Mouse (Mus musculus) hindbrain, embryonic 16.5 days (tissue): ENCODE measurements at regions not wholly inside any gene's neighbourhood (a gene's known extent, or its start where the extent isn't known, plus 50 kb on each side); places are given as distances from the start of the nearest gene placed in this dataset.

Source experiments
- ATAC-seq: fragments of 200-750 bp; cut with Nextera tagmentation; 2 replicates; pipeline ENCODE4 v1.8.0; 2017; ENCODE audit warnings: moderate TSS enrichment, moderate library complexity
- H3K27ac ChIP-seq: fragments of 300-500 bp; sonication (generic); 2 replicates; pipeline ENCODE4 v1.5.1; 2014; ENCODE audit warnings: low read depth, mild to moderate bottlenecking, control low read depth, low read length, moderate library complexity
- H3K27me3 ChIP-seq: fragments of 300-500 bp; sonication (generic); replicated peaks from 2 replicates; pipeline ENCODE4 v1.6.1; 2014; ENCODE audit warnings: low read length; ENCODE audit not compliant: control insufficient read depth, insufficient read depth
- H3K36me3 ChIP-seq: fragments of 300-500 bp; sonication (generic); 2 replicates; pipeline ENCODE4 v1.6.1; 2014; ENCODE audit warnings: mild to moderate bottlenecking, low read length, moderate library complexity, mixed read lengths; ENCODE audit not compliant: control insufficient read depth, insufficient read depth
- H3K4me1 ChIP-seq: fragments of 300-500 bp; sonication (generic); 2 replicates; pipeline ENCODE4 v1.6.1; 2014; ENCODE audit warnings: low read depth, low read length; ENCODE audit not compliant: control insufficient read depth, insufficient read depth
- H3K4me2 ChIP-seq: fragments of 300-500 bp; sonication (generic); 2 replicates; pipeline ENCODE4 v1.6.1; 2014; ENCODE audit warnings: mild to moderate bottlenecking, low read length, control low read depth, moderate library complexity
- H3K4me3 ChIP-seq: fragments of 300-500 bp; sonication (generic); 2 replicates; pipeline ENCODE4 v1.5.1; 2014; ENCODE audit warnings: mild to moderate bottlenecking, low read length, control low read depth, moderate library complexity
- H3K9ac ChIP-seq: fragments of 300-500 bp; sonication (generic); 2 replicates; pipeline ENCODE4 v1.6.1; 2014; ENCODE audit warnings: low read depth, mild to moderate bottlenecking, control low read depth, low read length, moderate library complexity
- H3K9me3 ChIP-seq: fragments of 300-500 bp; sonication (generic); 2 replicates; pipeline ENCODE4 v1.6.1; 2014; ENCODE audit warnings: mild to moderate bottlenecking, low read length, moderate library complexity; ENCODE audit not compliant: control insufficient read depth
- WGBS: fragments of 180-500 bp; shearing (Covaris S2); extraction: QIAGEN DNeasy Blood & Tissue Kit; methylation state at CpG from one replicate; pipeline ENCODE4 v1.1.7; 2014; 5-methylcytosine and 5-hydroxymethylcytosine counted together

DNA sequence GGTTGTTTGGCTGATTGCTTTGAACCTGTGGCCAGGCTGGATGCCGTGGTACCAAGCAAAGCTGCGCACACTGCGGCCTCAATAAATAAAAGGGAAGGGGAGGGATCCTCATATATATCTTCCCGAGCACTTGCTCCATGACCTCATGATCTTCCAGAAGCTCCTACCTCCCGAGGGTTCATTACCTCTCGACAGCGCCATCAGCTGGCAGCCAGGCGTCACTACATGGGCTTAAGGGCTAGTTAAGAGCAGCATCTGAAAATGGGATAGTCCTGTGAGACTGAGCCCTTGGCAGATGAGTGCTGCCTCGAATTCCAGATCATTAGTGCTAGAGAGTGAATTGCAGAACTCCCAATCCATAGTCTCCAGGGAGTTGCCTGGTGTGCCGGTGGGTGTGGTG is 134.0 kb downstream of the Zfp281 start:
- Histone ChIP-seq H3K9me3 (peaks cover 5% of the 10 kb centered on the region), H3K36me3 (no peaks in the 10 kb centered on the region), H3K9ac (no peak overlapping the region), H3K27ac (no peak overlapping the region), H3K4me2 (no peak overlapping the region), H3K4me3 (no peak overlapping the region), H3K27me3 (no peaks in the 10 kb centered on the region), H3K4me1 (no peaks in the 10 kb centered on the region)
- ATAC-seq, result no peak
- 66% methylated on average over 10 of the region's 10 CpGs for WGBS

DNA sequence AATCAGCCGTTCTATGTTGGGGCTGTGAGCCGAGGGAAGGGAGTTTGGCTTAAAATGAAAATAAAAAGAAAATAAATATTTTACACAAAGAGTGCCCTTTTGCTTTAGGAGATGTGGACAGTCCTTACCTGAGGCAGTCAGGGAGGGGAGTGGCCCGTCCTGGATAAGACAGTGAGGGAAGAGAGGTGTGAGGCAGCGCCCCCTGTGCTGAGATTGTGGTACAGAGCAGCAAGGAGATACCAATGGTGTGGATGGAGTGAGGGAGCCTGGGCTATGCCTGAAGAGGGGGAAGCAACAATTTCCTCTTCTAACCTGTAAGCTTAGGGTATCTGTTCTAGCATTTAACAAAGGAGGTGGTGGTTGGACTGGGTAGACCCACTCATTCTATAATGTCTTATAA is 134.5 kb downstream of the Zfp281 start:
- Histone ChIP-seq H3K4me2 (no peak overlapping the region), H3K27me3 (no peaks in the 10 kb centered on the region), H3K4me1 (no peaks in the 10 kb centered on the region), H3K9ac (no peak overlapping the region), H3K9me3 (peaks cover 5% of the 10 kb centered on the region), H3K4me3 (no peak overlapping the region), H3K36me3 (no peaks in the 10 kb centered on the region), H3K27ac (no peak overlapping the region)
- no peak for ATAC-seq
- 72% methylated on average over 4 of the region's 4 CpGs for WGBS

DNA sequence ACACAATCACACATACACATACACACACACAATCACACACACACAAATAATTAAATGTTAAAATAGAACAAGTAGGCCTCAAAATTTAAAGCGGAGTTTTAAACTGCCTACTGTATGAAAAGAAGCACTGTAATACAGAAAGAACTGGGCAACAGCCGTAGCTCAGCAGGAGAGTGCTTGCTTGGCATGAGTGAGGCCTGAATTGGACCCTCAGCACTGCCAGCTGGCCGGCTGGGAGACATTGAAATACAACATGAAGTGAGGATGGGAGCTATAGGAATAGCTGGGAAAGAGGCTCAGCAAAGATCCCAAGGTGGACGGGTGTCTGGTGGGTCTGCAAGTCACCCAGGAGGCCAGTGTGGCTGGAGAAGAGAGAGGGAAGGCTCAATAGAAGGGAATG is 136.8 kb downstream of the Zfp281 start:
- H3K4me3 ChIP-seq, result no peak overlapping the region
- H3K36me3 ChIP-seq, result no peaks in the 10 kb centered on the region
- no peak overlapping the region for H3K27ac ChIP-seq
- H3K27me3 ChIP-seq, result no peaks in the 10 kb centered on the region
- WGBS, result 77% methylated on average over 4 of the region's 4 CpGs
- no peak overlapping the region for H3K9ac ChIP-seq
- no peaks in the 10 kb centered on the region for H3K4me1 ChIP-seq
- peaks cover 5% of the 10 kb centered on the region for H3K9me3 ChIP-seq
- no peak for ATAC-seq
- no peak overlapping the region for H3K4me2 ChIP-seq

DNA sequence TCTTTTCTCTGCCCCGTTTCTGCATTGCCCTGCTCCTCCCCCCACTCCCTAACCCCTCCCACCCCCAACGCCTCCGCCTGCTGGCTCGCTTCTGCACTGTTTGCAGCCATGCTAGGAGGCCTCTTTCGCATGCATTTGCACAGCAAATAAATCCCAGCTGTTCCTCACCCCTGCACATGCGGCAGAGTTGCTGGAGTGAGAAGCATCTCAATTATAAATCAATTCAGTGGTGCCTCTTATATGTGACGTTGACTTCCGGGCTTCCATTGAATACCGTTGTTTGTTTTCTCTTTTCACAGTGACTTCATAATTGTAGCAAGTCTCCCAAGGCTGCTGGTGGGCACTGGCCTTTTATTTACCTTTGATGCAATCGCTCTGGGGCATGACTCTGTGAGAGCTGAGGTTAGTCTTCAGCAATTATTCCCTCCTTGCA is 144.3 kb downstream of the Zfp281 start:
- ATAC-seq, result peak; percentile 83
- Histone ChIP-seq H3K36me3 (no peaks in the 10 kb centered on the region), H3K9me3 (peaks cover 3% of the 10 kb centered on the region), H3K27me3 (no peaks in the 10 kb centered on the region; the same call in 1 of the 2 replicates), H3K27ac (0 out of 2 replicates have a peak overlapping the region, but pooled peaks have one; percentile 12), H3K4me2 (peak overlapping the region; percentile 31), H3K9ac (no peak overlapping the region), H3K4me1 (peaks cover 6% of the 10 kb centered on the region), H3K4me3 (no peak overlapping the region; the same call in 1 of the 2 replicates)
- 1% methylated on average over 10 of the region's 10 CpGs for WGBS

DNA sequence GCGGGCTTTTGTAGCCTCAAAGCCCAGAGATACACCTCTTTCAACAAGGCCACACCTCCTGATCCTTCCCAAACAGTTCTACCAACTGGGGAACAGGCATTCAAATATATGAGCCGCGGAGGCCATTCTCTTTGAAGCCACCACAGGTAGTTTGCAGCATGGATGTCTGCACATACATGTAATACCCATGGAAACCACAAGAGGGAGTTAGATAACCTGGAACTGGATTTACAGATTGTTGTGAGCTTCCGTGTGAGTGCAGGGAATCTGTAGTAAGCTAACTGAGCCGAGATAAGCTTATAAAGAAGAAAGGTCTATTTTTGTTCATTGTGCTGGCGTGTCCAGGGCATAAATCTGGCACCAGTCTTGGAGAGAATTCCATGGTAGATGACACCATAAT is 149.0 kb downstream of the Zfp281 start:
- no peak overlapping the region for H3K27ac ChIP-seq
- no peak overlapping the region for H3K9ac ChIP-seq
- peaks cover 12% of the 10 kb centered on the region for H3K4me1 ChIP-seq
- no peaks in the 10 kb centered on the region for H3K36me3 ChIP-seq
- 88% methylated on average over 6 of the region's 6 CpGs for WGBS
- no peak overlapping the region for H3K4me3 ChIP-seq
- peaks cover 3% of the 10 kb centered on the region for H3K9me3 ChIP-seq
- H3K4me2 ChIP-seq, result no peak overlapping the region
- ATAC-seq, result no peak
- peaks cover 4% of the 10 kb centered on the region; the same call in 1 of the 2 replicates for H3K27me3 ChIP-seq

DNA sequence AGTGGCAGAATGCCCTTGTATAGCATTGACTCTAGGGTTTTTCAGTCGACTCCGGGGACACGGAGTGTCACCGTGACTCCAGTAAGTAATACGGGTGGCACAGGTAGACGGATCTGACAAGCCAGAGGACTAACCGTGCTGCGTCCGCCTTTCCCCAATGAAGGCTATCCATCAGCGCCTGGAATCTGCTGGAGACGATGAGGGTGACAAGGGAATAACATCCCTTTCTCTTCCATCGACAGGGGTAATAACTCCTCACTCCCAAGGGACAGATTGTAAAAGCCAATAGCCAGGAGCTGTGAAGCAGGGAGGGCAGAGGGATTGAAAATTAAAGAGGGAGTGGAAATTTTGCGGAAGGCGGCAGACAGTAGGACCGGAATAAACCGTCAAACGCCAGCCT is 151.5 kb downstream of the Zfp281 start:
- peaks cover 3% of the 10 kb centered on the region for H3K9me3 ChIP-seq
- H3K9ac ChIP-seq, result no peak overlapping the region
- H3K4me1 ChIP-seq, result peaks cover 7% of the 10 kb centered on the region
- H3K27ac ChIP-seq, result no peak overlapping the region
- H3K27me3 ChIP-seq, result peaks cover 4% of the 10 kb centered on the region
- no peak overlapping the region for H3K4me3 ChIP-seq
- 0 out of 2 replicates have a peak, but pooled peaks have one; percentile 40 for ATAC-seq
- H3K36me3 ChIP-seq, result no peaks in the 10 kb centered on the region
- 48% methylated on average over 17 of the region's 17 CpGs for WGBS
- no peak overlapping the region for H3K4me2 ChIP-seq

DNA sequence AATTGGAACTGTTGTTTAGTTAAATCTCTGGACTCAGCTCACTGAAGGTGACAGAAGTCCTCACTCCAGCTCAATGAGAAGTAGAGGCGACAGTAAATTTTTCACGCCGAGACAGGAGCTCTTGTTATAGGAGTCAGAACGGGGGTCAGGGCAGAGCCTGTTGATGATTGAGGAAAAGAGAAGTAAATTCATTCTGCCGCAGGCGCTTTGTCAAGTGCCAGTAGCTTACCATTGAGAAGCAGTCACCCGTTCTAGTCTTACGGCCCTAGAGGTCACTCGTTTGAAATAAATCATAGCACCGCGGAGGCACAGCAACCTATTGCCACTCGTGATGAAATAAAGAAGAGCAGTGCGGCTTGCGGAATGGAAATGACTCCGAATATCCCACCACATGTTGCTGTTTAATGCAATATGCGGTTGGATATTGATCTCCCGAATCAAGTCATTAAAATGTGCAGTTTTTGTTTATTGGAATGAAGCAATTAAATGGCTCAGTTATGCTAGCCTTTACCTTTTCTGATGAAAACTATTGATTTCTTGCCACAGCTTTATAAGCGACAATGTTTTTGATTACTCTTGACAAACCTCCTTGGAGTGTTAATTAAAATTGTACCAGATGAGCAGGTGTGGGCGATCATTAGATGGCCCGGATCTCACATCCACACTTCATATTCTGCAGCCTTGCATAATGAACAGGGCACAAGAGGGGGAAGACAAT is 152.7 kb downstream of the Zfp281 start:
- peak overlapping the region; percentile 12 for H3K4me3 ChIP-seq
- ATAC-seq, result no peak
- WGBS, result 21% methylated on average over 20 of the region's 20 CpGs
- peaks cover 16% of the 10 kb centered on the region for H3K4me1 ChIP-seq
- no peaks in the 10 kb centered on the region for H3K36me3 ChIP-seq
- peaks cover 3% of the 10 kb centered on the region for H3K9me3 ChIP-seq
- no peak overlapping the region for H3K27ac ChIP-seq
- H3K9ac ChIP-seq, result no peak overlapping the region
- peak overlapping the region; percentile 51 for H3K4me2 ChIP-seq
- H3K27me3 ChIP-seq, result peaks cover 4% of the 10 kb centered on the region

DNA sequence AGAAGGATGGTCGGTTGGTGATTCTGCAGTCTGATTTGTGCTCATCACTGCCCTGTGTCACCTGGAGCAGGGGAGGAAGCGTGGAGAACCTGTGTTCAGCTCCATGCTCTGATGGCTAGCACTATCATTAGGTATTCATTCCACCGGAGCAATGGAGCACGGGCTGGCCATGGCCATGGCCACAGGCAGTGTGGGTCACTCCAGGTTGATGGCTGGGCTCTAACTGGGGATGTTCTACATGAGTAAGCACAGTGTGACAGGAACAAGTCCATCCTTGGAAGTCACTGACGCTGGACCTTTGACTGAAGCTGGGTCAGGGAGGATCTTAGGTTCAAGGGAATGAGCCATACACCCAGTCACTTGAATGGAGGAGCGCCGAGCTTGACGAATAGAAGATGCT is 154.7 kb downstream of the Zfp281 start:
- WGBS, result 69% methylated on average over 8 of the region's 8 CpGs
- Histone ChIP-seq H3K9ac (no peak overlapping the region), H3K4me1 (peaks cover 16% of the 10 kb centered on the region), H3K27ac (no peak overlapping the region), H3K4me2 (no peak overlapping the region), H3K36me3 (no peaks in the 10 kb centered on the region), H3K27me3 (peaks cover 4% of the 10 kb centered on the region), H3K4me3 (no peak overlapping the region), H3K9me3 (no peaks in the 10 kb centered on the region)
- no peak for ATAC-seq

DNA sequence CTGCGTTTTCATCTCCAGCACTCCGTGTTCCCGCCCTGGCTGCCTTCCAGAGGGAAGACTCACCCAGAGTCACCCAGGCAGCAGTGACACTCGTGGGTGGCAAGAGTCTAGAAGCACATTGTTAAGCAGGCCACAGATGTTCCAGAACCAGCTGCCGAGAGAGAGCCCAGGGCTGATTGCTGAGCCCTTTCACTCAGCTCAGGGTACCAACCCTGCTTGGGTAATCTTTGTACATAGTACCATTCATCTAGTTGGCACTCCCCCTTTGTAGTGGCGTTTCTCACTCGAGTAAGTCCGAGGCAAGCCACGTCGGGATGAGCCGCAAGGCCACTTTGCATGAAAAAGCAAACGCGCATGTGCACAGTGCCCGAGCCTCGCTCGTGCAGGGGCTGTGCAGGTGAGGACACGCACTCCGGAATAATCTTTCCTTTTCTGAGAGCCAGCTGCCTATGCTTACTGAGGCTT is 156.9 kb downstream of the Zfp281 start:
- 12% methylated on average over 18 of the region's 18 CpGs for WGBS
- Histone ChIP-seq H3K9ac (peak overlapping the region; percentile 24), H3K9me3 (no peaks in the 10 kb centered on the region), H3K27me3 (no peaks in the 10 kb centered on the region; the same call in 1 of the 2 replicates), H3K4me1 (peaks cover 16% of the 10 kb centered on the region), H3K36me3 (no peaks in the 10 kb centered on the region), H3K27ac (no peak overlapping the region), H3K4me2 (peak overlapping the region; percentile 79), H3K4me3 (peak overlapping the region; percentile 44)
- ATAC-seq, result peak; percentile 86
